Comparison of ENCODE assay signal across 8 mouse cellular contexts in the genomic region with DNA sequence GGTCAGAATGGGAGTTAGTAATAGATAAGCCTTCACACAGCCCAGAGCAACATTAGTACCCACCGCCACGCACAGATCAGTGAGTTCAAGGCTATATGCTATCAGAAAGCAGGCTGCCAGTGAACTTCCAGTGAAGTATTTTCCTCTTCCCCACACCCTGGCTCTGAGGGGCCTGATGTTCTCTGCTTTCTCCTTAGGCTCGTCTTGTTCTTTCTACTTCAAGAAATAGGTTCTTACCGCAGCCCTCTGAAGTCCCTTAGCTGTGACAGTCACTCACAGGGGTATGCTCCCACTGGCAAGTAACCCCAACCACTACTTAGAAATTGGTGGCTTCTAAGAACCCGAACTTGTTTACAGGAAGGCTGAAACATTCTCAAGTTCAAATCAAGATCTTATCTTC. TPM values are rescaled to one million over a fixed set of nuclear protein-coding genes. Genes with fewer than 3 reads are reported as not detected.
DNase-seq lines count a peak whose midpoint lies in the region; ATAC-seq and TF ChIP-seq lines count a peak whose summit lies in the region.

No protein-coding gene starts in this region.

- H3K27ac ChIP-seq in gastrocnemius, adult 2 months, result peak overlapping the region; percentile 96
- no peak overlapping the region for H3K27ac ChIP-seq in midbrain, embryonic 13.5 days
- no peak overlapping the region for H3K27ac ChIP-seq in midbrain, embryonic 14.5 days (replicated peaks; ENCODE audit: low read depth, low read length)
- no peak overlapping the region for H3K27ac ChIP-seq in neural tube, embryonic 14.5 days (ENCODE audit: low read depth, low read length)

- peaks cover 23% of the 10 kb centered on the region; the same call in 1 of the 2 replicates for H3K36me3 ChIP-seq in midbrain, embryonic 13.5 days
- H3K36me3 ChIP-seq in midbrain, embryonic 14.5 days (ENCODE audit: control insufficient read depth, insufficient read depth, low read length), result peaks cover 22% of the 10 kb centered on the region
- H3K36me3 ChIP-seq in neural tube, embryonic 14.5 days (ENCODE audit: control insufficient read depth, insufficient read depth, low read length), result peaks cover 14% of the 10 kb centered on the region; the same call in 1 of the 2 replicates

- no peak for TF ChIP-seq CTCF in gastrocnemius, adult 2 months (IDR thresholded peaks at IDR 0.05)

- DNase-seq in gastrocnemius, adult 2 months, result no peak
- no peak for DNase-seq in gastrocnemius, postnatal 4 days (ENCODE audit: low spot score in 2 of 2)
- no peak for DNase-seq in midbrain, embryonic 14.5 days
- peak; percentile 45 for DNase-seq in induced T-regulatory cell, adult 2 months (ENCODE audit: low read depth)
- DNase-seq in urinary bladder, postnatal 10 days (ENCODE audit: low spot score), result no peak
- DNase-seq in urinary bladder, postnatal 36 days (ENCODE audit: low spot score in 2 of 2), result no peak

- 0 out of 2 replicates have a peak overlapping the region, but pooled peaks have one; percentile 10 for H3K9ac ChIP-seq in midbrain, embryonic 13.5 days (replicated peaks)
- no peak overlapping the region for H3K9ac ChIP-seq in midbrain, embryonic 14.5 days (replicated peaks; ENCODE audit: low read length)
- H3K9ac ChIP-seq in neural tube, embryonic 14.5 days (replicated peaks; ENCODE audit: low read depth, low read length), result no peak overlapping the region

- H3K27me3 ChIP-seq in midbrain, embryonic 13.5 days, result no peaks in the 10 kb centered on the region
- H3K27me3 ChIP-seq in midbrain, embryonic 14.5 days (ENCODE audit: control insufficient read depth, insufficient read depth, low read length), result no peaks in the 10 kb centered on the region
- no peaks in the 10 kb centered on the region for H3K27me3 ChIP-seq in neural tube, embryonic 14.5 days (ENCODE audit: control insufficient read depth, insufficient read depth, low read length)

- no peaks in the 10 kb centered on the region for H3K9me3 ChIP-seq in midbrain, embryonic 13.5 days
- H3K9me3 ChIP-seq in midbrain, embryonic 14.5 days (ENCODE audit: control insufficient read depth, low read length), result no peaks in the 10 kb centered on the region
- no peaks in the 10 kb centered on the region for H3K9me3 ChIP-seq in neural tube, embryonic 14.5 days (ENCODE audit: control insufficient read depth, low read length)

- peak overlapping the region; percentile 85 for H3K4me2 ChIP-seq in midbrain, embryonic 13.5 days (replicated peaks)
- H3K4me2 ChIP-seq in midbrain, embryonic 14.5 days (ENCODE audit: low read length), result no peak overlapping the region
- H3K4me2 ChIP-seq in neural tube, embryonic 14.5 days (ENCODE audit: low read depth, low read length), result peak overlapping the region; percentile 55; the same call in 1 of the 2 replicates

- H3K4me1 ChIP-seq in midbrain, embryonic 13.5 days (replicated peaks), result peaks cover 44% of the 10 kb centered on the region
- H3K4me1 ChIP-seq in midbrain, embryonic 14.5 days (ENCODE audit: control insufficient read depth, insufficient read depth, low read length), result peaks cover 21% of the 10 kb centered on the region
- peaks cover 22% of the 10 kb centered on the region; the same call in 1 of the 2 replicates for H3K4me1 ChIP-seq in neural tube, embryonic 14.5 days (ENCODE audit: control insufficient read depth, insufficient read depth, low read length)

- no peak for ATAC-seq in midbrain, embryonic 13.5 days
- no peak for ATAC-seq in midbrain, embryonic 14.5 days (ENCODE audit: low FRiP score, low TSS enrichment)
- ATAC-seq in neural tube, embryonic 14.5 days (ENCODE audit: low read depth), result no peak

- intact Hi-C loops in gastrocnemius, adult 2 months (cut with DNase I), result no loop called here

- H3K4me3 ChIP-seq in gastrocnemius, adult 2 months, result peak overlapping the region; percentile 86
- peak overlapping the region; percentile 82; the same call in 1 of the 2 replicates for H3K4me3 ChIP-seq in midbrain, embryonic 13.5 days (replicated peaks)
- no peak overlapping the region for H3K4me3 ChIP-seq in midbrain, embryonic 14.5 days (replicated peaks; ENCODE audit: low read depth, low read length)
- H3K4me3 ChIP-seq in neural tube, embryonic 14.5 days (ENCODE audit: low read depth, low read length), result no peak overlapping the region

- WGBS in midbrain, embryonic 13.5 days, result 80% methylated on average over 5 of the region's 5 CpGs
- WGBS in midbrain, embryonic 14.5 days, result 85% methylated on average over 5 of the region's 5 CpGs
- 83% methylated on average over 5 of the region's 5 CpGs for WGBS in neural tube, embryonic 14.5 days

RNA-seq across cellular contexts. Expression of a gene that starts 2.8 kb away (rescaled TPM):
- total RNA-seq in gastrocnemius, adult 2 months (2021), result 10 to 100 TPM; 55.1 to 58.5 TPM
- total RNA-seq in gastrocnemius, postnatal 4 days (2021), result 10 to 100 TPM; 79.8 to 93.9 TPM
- 111 and 116 TPM in 2 replicates for polyA plus RNA-seq in midbrain, embryonic 13.5 days (2015; fragmentation: Nextera tagmentation; extraction: Ambion mirVana)
- polyA plus RNA-seq in midbrain, embryonic 14.5 days (2014; fragmentation: Nextera tagmentation; extraction: Ambion mirVana), result 40.0 and 82.4 TPM in 2 replicates
- polyA plus RNA-seq in neural tube, embryonic 14.5 days (2014; fragmentation: Nextera tagmentation; extraction: Ambion mirVana), result 58.1 and 104 TPM in 2 replicates

Comparison
In these comparisons a context has a peak if more than half of its experiments do, and no peak if none do; other contexts are left out.
1. H3K4me3 ChIP-seq: peak in gastrocnemius, adult 2 months (single experiment) and midbrain, embryonic 13.5 days (single experiment); none in midbrain, embryonic 14.5 days (single experiment) and neural tube, embryonic 14.5 days (single experiment).